9 mouse cellular contexts compared by ENCODE assay signal in genomic region chr9:72714945-72715344, GRCm38 (mm10). TPM values are rescaled to one million over a fixed set of nuclear protein-coding genes. Genes with fewer than 3 reads are reported as not detected.
DNase-seq lines count a peak whose midpoint lies in the region; ATAC-seq and TF ChIP-seq lines count a peak whose summit lies in the region.
"Had no signal": no experiment of that assay in that cellular context is flagged by ENCODE, and none has a peak within 500 bp of the region (broad histone marks: within the 10 kb centered on the region; RNA-seq: fewer than 3 reads in every experiment).

No protein-coding gene starts in this region.

- ATAC-seq in liver, embryonic 11.5 days (replicated peaks; ENCODE audit: low FRiP score) = no peak
- no peak for ATAC-seq in frontal cortex, adult (ENCODE audit: low TSS enrichment)
- ATAC-seq in hindbrain, embryonic 16.5 days = no peak

- no peak overlapping the region for H3K4me3 ChIP-seq in liver, adult 2 months (ENCODE audit: insufficient read depth, low read depth, low read length)
- H3K4me3 ChIP-seq in liver, embryonic 11.5 days (ENCODE audit: low read depth, low read length) = no peak overlapping the region
- no peak overlapping the region for H3K4me3 ChIP-seq in hindbrain, embryonic 16.5 days (ENCODE audit: low read length)

- WGBS in liver, adult 2 months = 33% methylated on average over 4 of the region's 4 CpGs
- 93% methylated on average over 4 of the region's 4 CpGs for WGBS in liver, embryonic 11.5 days
- 88% methylated on average over 4 of the region's 4 CpGs for WGBS in hindbrain, embryonic 16.5 days

- no peaks in the 10 kb centered on the region for H3K9me3 ChIP-seq in liver, embryonic 11.5 days (ENCODE audit: control insufficient read depth, low read length)
- H3K9me3 ChIP-seq in hindbrain, embryonic 16.5 days (ENCODE audit: control insufficient read depth, low read length) = no peaks in the 10 kb centered on the region

- H3K27ac ChIP-seq in liver, adult 2 months (replicated peaks; ENCODE audit: insufficient read depth, low read depth, low read length) = peak overlapping the region; percentile 83
- H3K27ac ChIP-seq in liver, embryonic 11.5 days (ENCODE audit: low read depth, low read length) = no peak overlapping the region
- H3K27ac ChIP-seq in hindbrain, embryonic 16.5 days (ENCODE audit: low read depth, low read length) = no peak overlapping the region

- H3K79me2 ChIP-seq in liver, adult 2 months (ENCODE audit: control insufficient read depth, insufficient read depth, low read length) = peaks cover 6% of the 10 kb centered on the region; the same call in 1 of the 2 replicates

- no peak for TF ChIP-seq CTCF in liver, adult 2 months (IDR thresholded peaks at IDR 0.05; ENCODE audit: low read depth, low read length)

- no peak overlapping the region for H3K4me2 ChIP-seq in liver, embryonic 11.5 days
- no peak overlapping the region for H3K4me2 ChIP-seq in hindbrain, embryonic 16.5 days (ENCODE audit: low read length)

- H3K4me1 ChIP-seq in liver, adult 2 months (ENCODE audit: control insufficient read depth, insufficient read depth, low read length) = peaks cover 5% of the 10 kb centered on the region; the same call in 1 of the 2 replicates
- no peaks in the 10 kb centered on the region for H3K4me1 ChIP-seq in liver, embryonic 11.5 days (replicated peaks; ENCODE audit: control insufficient read depth, insufficient read depth, low read length)
- H3K4me1 ChIP-seq in hindbrain, embryonic 16.5 days (ENCODE audit: control insufficient read depth, insufficient read depth, low read depth, low read length) = no peaks in the 10 kb centered on the region

- no peaks in the 10 kb centered on the region for H3K27me3 ChIP-seq in liver, adult 2 months (ENCODE audit: control insufficient read depth, insufficient read depth, low read length)
- no peaks in the 10 kb centered on the region for H3K27me3 ChIP-seq in liver, embryonic 11.5 days (replicated peaks; ENCODE audit: control insufficient read depth, insufficient read depth, low read length)
- H3K27me3 ChIP-seq in hindbrain, embryonic 16.5 days (replicated peaks; ENCODE audit: control insufficient read depth, insufficient read depth, low read length) = no peaks in the 10 kb centered on the region

- H3K36me3 ChIP-seq in liver, adult 2 months (ENCODE audit: control insufficient read depth, insufficient read depth, low read length) = peaks cover 56% of the 10 kb centered on the region
- peaks cover 63% of the 10 kb centered on the region for H3K36me3 ChIP-seq in liver, embryonic 11.5 days (ENCODE audit: control insufficient read depth, insufficient read depth, low read length)
- H3K36me3 ChIP-seq in hindbrain, embryonic 16.5 days (ENCODE audit: control insufficient read depth, insufficient read depth, low read length) = peaks cover 37% of the 10 kb centered on the region

- TF ChIP-seq POLR2A in liver, adult 2 months (IDR thresholded peaks at IDR 0.05; ENCODE audit: extremely low read depth, insufficient read depth, low read length) = no peak

- H3K9ac ChIP-seq in liver, adult 2 months (ENCODE audit: low read depth, low read length) = no peak overlapping the region
- H3K9ac ChIP-seq in liver, embryonic 11.5 days (ENCODE audit: low read depth, low read length) = no peak overlapping the region
- no peak overlapping the region for H3K9ac ChIP-seq in hindbrain, embryonic 16.5 days (ENCODE audit: low read depth, low read length)

- DNase-seq in liver, adult 2 months (ENCODE audit: extremely low read depth, low read depth, low spot score) = peak; percentile 91
- no peak for DNase-seq in liver, embryonic 11.5 days (ENCODE audit: low spot score)
- DNase-seq in adrenal gland, adult 8-10 months = peak; percentile 85
- DNase-seq in gastrocnemius, postnatal 25 days = peak; percentile 81
- DNase-seq in kidney, postnatal 10 days = peak; percentile 75
- no peak for DNase-seq in layer of hippocampus, adult 9-10 months (ENCODE audit: low spot score)
- DNase-seq: embryo, embryonic 11 days had no signal

RNA-seq across cellular contexts. Expression of gene Nedd4, which starts 52.8 kb away (rescaled TPM):
- 123 and 142 TPM in 2 replicates for total RNA-seq in liver, adult 2 months (2014; rRNA removed)
- polyA plus RNA-seq in liver, adult 2 months (2012; rRNA removed) = 45.6 and 51.7 TPM in 2 replicates
- polyA plus RNA-seq in liver, embryonic 11.5 days (2014; fragmentation: Nextera tagmentation; extraction: Ambion mirVana) = 302 and 334 TPM in 2 replicates
- 100 to 1,000 TPM; 380 to 518 (median 475) TPM for total RNA-seq in adrenal gland, adult 8-10 months (2022)
- total RNA-seq in gastrocnemius, postnatal 25 days (2021) = 100 to 1,000 TPM; 238 to 268 TPM
- 377 and 405 TPM in 2 replicates for polyA plus RNA-seq in hindbrain, embryonic 16.5 days (2015; fragmentation: Nextera tagmentation; extraction: Ambion mirVana)

Comparison
In these comparisons a context has a peak if more than half of its experiments do, and no peak if none do; other contexts are left out.
1. DNase-seq: peak in liver, adult 2 months (single experiment), adrenal gland, adult 8-10 months (single experiment), gastrocnemius, postnatal 25 days (single experiment) and kidney, postnatal 10 days (single experiment); none in liver, embryonic 11.5 days (single experiment) and layer of hippocampus, adult 9-10 months (single experiment).